Mouse (Mus musculus): ENCODE data around the gene Nudc. TPM values are rescaled to one million over a fixed set of nuclear protein-coding genes. Genes with fewer than 3 reads are reported as not detected.
A peak's percentile ranks its signal among the peaks of the same experiment; 100 is the strongest.

Gene Nudc
- polyA plus RNA-seq, 1 experiment = 130 TPM

DNA sequence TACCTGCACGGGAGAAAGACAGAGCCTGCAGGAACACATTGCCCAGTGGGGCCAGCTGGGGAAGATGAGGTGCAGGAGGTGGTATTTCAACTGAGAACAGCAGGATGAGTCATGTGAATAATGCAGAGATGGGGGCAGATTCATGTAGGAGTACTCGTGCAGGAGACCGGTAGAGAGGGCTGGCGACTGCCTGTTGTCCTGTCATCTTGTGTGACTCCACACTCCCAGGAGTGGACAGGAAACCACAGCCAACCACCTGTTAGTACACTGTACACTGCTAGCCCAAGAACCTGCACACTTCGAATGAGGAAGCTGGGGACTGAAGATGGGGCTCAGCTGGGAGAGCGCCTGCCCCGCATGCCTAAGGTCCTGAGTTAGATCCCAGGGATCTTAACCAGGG lies 44.3 kb downstream of the Nudc start:
- peaks cover 50% of the 10 kb centered on the region for H3K27me3 ChIP-seq (ENCODE audit: control insufficient read depth, insufficient read depth, insufficient read length)
- H3K4me3 ChIP-seq = no peak overlapping the region
- TF ChIP-seq MYOG (IDR thresholded peaks at IDR 0.05; ENCODE audit: control insufficient read depth in 1 of 3, insufficient read depth in 1 of 3, insufficient read length in 2 of 3, low read depth in 2 of 3) (no peak), E2F4 (IDR thresholded peaks at IDR 0.05; ENCODE audit: insufficient read depth) (no peak), POLR2A (IDR thresholded peaks at IDR 0.05; ENCODE audit: insufficient read length, low read depth) (no peak), MAX (IDR thresholded peaks at IDR 0.05; ENCODE audit: low read depth) (no peak), USF1 (IDR thresholded peaks at IDR 0.05; ENCODE audit: low read depth) (no peak), TCF12 (IDR thresholded peaks at IDR 0.05; ENCODE audit: insufficient read depth, poor library complexity, severe bottlenecking) (no peak)
- no peaks in the 10 kb centered on the region for H3K36me3 ChIP-seq (ENCODE audit: control insufficient read depth, insufficient read depth)
- H3ac ChIP-seq (ENCODE audit: control insufficient read depth, insufficient read length) = no peak overlapping the region
- no peaks in the 10 kb centered on the region for H3K79me2 ChIP-seq (ENCODE audit: control insufficient read depth, insufficient read depth)
- H3K4me2 ChIP-seq (ENCODE audit: low read depth) = no peak overlapping the region

DNA sequence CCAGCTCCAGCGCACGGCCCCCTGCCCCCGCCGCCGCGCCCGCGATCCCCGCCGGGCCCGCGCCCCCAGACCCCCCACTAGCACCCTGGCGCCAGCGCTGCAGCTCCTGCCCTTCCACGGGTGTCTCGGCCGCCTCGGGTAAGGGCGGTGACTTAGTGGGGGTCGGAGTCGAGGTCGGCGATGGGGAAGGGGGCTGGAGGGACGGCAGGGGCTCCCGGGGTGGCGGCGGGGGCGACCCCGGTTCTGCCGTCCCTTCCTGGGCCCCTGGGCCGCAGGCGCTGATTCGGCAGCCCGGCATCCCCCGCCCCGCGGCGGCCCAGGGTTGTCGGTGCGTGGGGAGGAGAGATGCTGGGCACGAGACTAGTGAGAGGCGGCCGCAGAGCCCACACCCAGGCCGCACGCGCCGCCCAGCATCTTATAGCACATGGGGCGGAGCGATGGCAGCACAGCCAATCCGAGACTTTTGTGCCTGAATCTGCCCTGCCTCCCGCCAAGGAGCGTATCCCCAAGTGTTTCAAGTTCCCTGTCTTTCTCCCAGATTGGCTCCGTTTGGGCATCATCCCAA lies 47.6 kb downstream of the Nudc start, which contains the start of gene Trnp1:
Trnp1 (minus strand) TSS at position 391 of the 565 bp plus-strand sequence.
- Histone ChIP-seq H3K4me2 (ENCODE audit: low read depth) (peak within 1 kb of the TSS; percentile 64), H3K36me3 (ENCODE audit: control insufficient read depth, insufficient read depth) (no peaks in the 10 kb centered on the region), H3K79me2 (ENCODE audit: control insufficient read depth, insufficient read depth) (no peaks in the 10 kb centered on the region), H3ac (ENCODE audit: control insufficient read depth, insufficient read length) (no peak within 1 kb of the TSS), H3K4me3 (no peak within 1 kb of the TSS), H3K27me3 (ENCODE audit: control insufficient read depth, insufficient read depth, insufficient read length) (peaks cover 44% of the 10 kb centered on the region)
- no peak for TF ChIP-seq TCF12 (IDR thresholded peaks at IDR 0.05; ENCODE audit: insufficient read depth, poor library complexity, severe bottlenecking)
- TF ChIP-seq CEBPB (IDR thresholded peaks at IDR 0.05; ENCODE audit: insufficient read depth, poor library complexity, severe bottlenecking) = no peak
- TF ChIP-seq SRF (IDR thresholded peaks at IDR 0.05; ENCODE audit: control insufficient read depth, insufficient read length, low read depth) = no peak
- no peak for TF ChIP-seq E2F4 (IDR thresholded peaks at IDR 0.05; ENCODE audit: insufficient read depth)
- no peak for TF ChIP-seq POLR2AphosphoS2 (IDR thresholded peaks at IDR 0.05; ENCODE audit: insufficient read length, low read depth)

DNA sequence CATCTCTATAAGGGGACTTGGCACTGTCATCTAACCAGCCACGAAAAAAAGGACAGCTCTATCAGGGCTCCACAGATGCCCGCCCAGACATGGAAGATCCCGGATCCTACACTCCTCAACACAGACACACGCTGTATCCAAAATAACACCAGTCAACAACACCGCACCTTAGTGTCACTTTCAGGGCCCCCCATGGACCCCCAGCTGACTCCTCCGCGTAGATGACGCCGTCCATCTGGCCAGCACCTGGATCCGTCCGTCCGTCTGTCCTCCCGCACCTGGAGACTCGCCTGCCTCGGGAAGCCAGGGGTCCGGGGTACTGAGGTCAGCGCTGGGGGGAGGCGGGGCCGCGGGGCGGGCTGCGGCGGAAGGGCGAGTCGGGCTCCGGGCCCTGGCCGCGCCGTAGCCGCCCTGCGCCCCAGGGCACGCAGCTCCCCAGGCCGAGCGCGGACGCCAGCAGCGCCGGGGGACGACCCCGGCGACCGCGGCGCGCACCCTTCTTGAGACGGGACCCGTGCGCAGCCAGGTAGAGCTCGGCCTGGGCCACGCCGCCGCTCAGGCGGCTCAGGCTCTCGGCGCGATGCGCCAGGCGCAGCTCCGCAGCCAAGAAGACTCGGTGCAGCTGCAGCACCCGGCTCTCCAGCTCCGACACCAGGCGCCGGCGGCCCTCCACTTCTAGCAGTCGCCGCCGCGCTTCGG lies 48.2 kb downstream of the Nudc start:
- no peak overlapping the region for H3K4me3 ChIP-seq
- no peaks in the 10 kb centered on the region for H3K36me3 ChIP-seq (ENCODE audit: control insufficient read depth, insufficient read depth)
- peaks cover 44% of the 10 kb centered on the region for H3K27me3 ChIP-seq (ENCODE audit: control insufficient read depth, insufficient read depth, insufficient read length)
- no peaks in the 10 kb centered on the region for H3K79me2 ChIP-seq (ENCODE audit: control insufficient read depth, insufficient read depth)
- TF ChIP-seq POLR2A (IDR thresholded peaks at IDR 0.05; ENCODE audit: insufficient read length, low read depth) = no peak
- no peak for TF ChIP-seq CEBPB (IDR thresholded peaks at IDR 0.05; ENCODE audit: insufficient read depth, poor library complexity, severe bottlenecking)
- TF ChIP-seq USF1 (IDR thresholded peaks at IDR 0.05; ENCODE audit: low read depth) = no peak
- TF ChIP-seq POLR2AphosphoS2 (IDR thresholded peaks at IDR 0.05; ENCODE audit: insufficient read length, low read depth) = no peak
- TF ChIP-seq MYOG (IDR thresholded peaks at IDR 0.05; ENCODE audit: control insufficient read depth in 1 of 3, insufficient read depth in 1 of 3, insufficient read length in 2 of 3, low read depth in 2 of 3) = no peak
- TF ChIP-seq E2F4 (IDR thresholded peaks at IDR 0.05; ENCODE audit: insufficient read depth) = no peak
- TF ChIP-seq REST (IDR thresholded peaks at IDR 0.05; ENCODE audit: insufficient read depth, insufficient read length) = no peak
- no peak for TF ChIP-seq SRF (IDR thresholded peaks at IDR 0.05; ENCODE audit: control insufficient read depth, insufficient read length, low read depth)
- no peak for TF ChIP-seq TCF12 (IDR thresholded peaks at IDR 0.05; ENCODE audit: insufficient read depth, poor library complexity, severe bottlenecking)
- TF ChIP-seq MYOD1 (IDR thresholded peaks at IDR 0.05; ENCODE audit: control insufficient read depth in 1 of 3, insufficient read length in 2 of 3, low read depth in 2 of 3) = no peak
- TF ChIP-seq MAX (IDR thresholded peaks at IDR 0.05; ENCODE audit: low read depth) = no peak
- TF ChIP-seq TCF3 (IDR thresholded peaks at IDR 0.05; ENCODE audit: insufficient read length, low read depth) = no peak
- no peak overlapping the region for H3ac ChIP-seq (ENCODE audit: control insufficient read depth, insufficient read length)
- H3K4me2 ChIP-seq (ENCODE audit: low read depth) = peak overlapping the region; percentile 64

DNA sequence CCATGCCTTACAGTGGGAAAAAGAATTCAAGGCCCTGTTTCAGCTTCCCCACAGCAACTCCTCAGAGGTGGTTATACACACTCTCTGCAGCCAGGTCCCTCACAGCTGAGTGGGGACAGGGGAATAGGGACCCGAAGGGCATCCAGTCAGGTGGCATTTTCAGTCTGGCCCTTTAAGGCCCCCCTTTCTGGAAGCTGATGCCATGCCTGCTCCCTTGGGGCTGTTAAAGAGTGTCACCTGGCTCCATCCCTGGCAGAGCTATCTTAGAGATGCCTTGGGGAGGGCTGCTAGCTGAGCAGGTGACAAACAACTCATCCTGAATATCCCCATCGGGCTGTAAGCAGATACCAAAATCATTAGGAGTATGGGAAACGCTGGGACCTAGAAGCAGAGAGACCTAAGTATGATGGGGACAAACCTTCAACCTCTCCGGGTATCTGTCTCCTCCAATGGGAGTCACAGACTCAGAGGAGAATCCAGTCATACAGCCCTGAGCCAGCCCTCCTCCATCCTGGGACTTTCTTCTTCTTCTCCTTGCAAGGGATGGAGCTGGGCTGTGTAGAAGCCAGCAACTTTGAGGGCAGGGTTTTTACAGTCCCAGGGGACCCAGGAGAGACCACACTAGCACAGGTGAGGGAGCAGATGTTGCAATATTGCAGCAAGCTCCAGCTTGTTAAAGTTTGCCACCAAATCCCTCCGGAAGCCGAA lies 48.9 kb downstream of the Nudc start:
- no peak for TF ChIP-seq MYOG (IDR thresholded peaks at IDR 0.05; ENCODE audit: control insufficient read depth in 1 of 3, insufficient read depth in 1 of 3, insufficient read length in 2 of 3, low read depth in 2 of 3)
- TF ChIP-seq POLR2A (IDR thresholded peaks at IDR 0.05; ENCODE audit: insufficient read length, low read depth) = no peak
- TF ChIP-seq MYOD1 (IDR thresholded peaks at IDR 0.05; ENCODE audit: control insufficient read depth in 1 of 3, insufficient read length in 2 of 3, low read depth in 2 of 3) = no peak
- no peak for TF ChIP-seq CEBPB (IDR thresholded peaks at IDR 0.05; ENCODE audit: insufficient read depth, poor library complexity, severe bottlenecking)
- no peak for TF ChIP-seq USF1 (IDR thresholded peaks at IDR 0.05; ENCODE audit: low read depth)
- TF ChIP-seq REST (IDR thresholded peaks at IDR 0.05; ENCODE audit: insufficient read depth, insufficient read length) = no peak
- TF ChIP-seq TCF12 (IDR thresholded peaks at IDR 0.05; ENCODE audit: insufficient read depth, poor library complexity, severe bottlenecking) = no peak
- TF ChIP-seq POLR2AphosphoS2 (IDR thresholded peaks at IDR 0.05; ENCODE audit: insufficient read length, low read depth) = no peak
- no peak for TF ChIP-seq MAX (IDR thresholded peaks at IDR 0.05; ENCODE audit: low read depth)
- no peak overlapping the region for H3K4me2 ChIP-seq (ENCODE audit: low read depth)
- H3K79me2 ChIP-seq (ENCODE audit: control insufficient read depth, insufficient read depth) = no peaks in the 10 kb centered on the region
- peaks cover 43% of the 10 kb centered on the region for H3K27me3 ChIP-seq (ENCODE audit: control insufficient read depth, insufficient read depth, insufficient read length)
- H3K4me3 ChIP-seq = no peak overlapping the region
- H3ac ChIP-seq (ENCODE audit: control insufficient read depth, insufficient read length) = no peak overlapping the region
- H3K36me3 ChIP-seq (ENCODE audit: control insufficient read depth, insufficient read depth) = no peaks in the 10 kb centered on the region

Measured in myocyte (in vitro differentiated cells).